Mouse (Mus musculus) cerebellum, adult 11 months (tissue): ENCODE measurements at regions not wholly inside any gene's neighbourhood (a gene's known extent, or its start where the extent isn't known, plus 50 kb on each side); places are given as distances from the start of the nearest gene placed in this dataset.

Source experiments
- DNase-seq: peaks from one replicate; pipeline ENCODE4 v3.0.0; 2022

GRCm38 (mm10) chr13:71874986-71875385 is 88.5 kb downstream of the Irx1 start:
- no peak for DNase-seq

- no peak for DNase-seq
Measured at GRCm38 (mm10) chr13:71868763-71869162, 94.8 kb downstream of the Irx1 start.

DNA sequence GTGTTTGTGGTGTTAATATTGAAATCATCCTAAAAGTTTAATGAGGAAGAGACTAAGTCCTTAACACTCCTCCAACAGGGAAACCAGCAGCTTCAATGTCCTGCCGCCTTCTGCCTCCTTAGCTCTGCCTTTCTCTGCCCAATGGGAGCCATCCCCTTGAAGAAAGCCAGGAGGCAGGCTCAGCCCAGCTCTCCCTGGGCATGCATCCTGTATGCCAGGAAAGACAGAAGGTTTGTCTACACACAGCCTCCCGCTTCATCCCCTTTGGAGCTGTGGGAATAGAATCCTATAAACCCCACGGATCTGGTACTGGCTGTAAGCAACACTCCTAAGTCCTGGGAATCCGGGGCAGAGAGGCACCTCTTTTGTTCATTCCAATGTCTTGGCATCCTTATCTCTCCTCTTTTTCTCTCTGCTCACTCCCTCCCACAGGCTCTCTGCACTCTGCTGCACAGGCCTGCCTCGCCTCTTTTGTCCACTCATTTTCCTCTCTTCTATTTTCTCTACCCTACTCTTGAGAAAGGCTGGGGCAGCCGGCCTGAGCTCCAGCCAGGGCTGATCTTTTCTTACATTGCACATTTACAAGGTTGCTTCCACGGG is 110.0 kb downstream of the Irx1 start:
- no peak for DNase-seq

- DNase-seq = peak; percentile 9
Measured at GRCm38 (mm10) chr13:71804032-71804958, 159.2 kb downstream of the Irx1 start.

GRCm38 (mm10) chr13:71798288-71798687 is 165.2 kb downstream of the Irx1 start:
- no peak for DNase-seq

- no peak for DNase-seq
Measured at GRCm38 (mm10) chr13:71784740-71785139, 178.8 kb downstream of the Irx1 start.

GRCm38 (mm10) chr13:71747003-71747965 is 216.2 kb downstream of the Irx1 start:
- DNase-seq = no peak

DNA sequence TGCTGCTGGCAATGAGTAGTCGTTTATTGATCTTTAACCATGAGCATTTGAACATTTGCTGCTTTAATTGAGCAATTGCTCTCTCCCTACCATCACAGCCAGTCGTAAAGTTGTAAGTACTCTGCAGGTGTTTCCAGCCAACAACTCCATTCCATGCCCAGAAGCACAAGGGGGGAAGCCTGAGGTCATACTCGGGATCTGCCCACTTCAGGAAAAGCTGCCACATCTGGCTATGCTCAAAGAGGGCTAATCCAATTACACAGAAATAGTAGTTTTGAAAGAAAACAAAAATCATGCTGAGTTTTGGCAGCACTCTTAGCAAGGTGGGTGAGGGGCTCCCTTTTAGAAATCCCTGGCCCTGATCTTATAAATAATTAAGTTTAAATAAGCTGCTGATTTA is 217.0 kb downstream of the Irx1 start:
- no peak for DNase-seq

DNA sequence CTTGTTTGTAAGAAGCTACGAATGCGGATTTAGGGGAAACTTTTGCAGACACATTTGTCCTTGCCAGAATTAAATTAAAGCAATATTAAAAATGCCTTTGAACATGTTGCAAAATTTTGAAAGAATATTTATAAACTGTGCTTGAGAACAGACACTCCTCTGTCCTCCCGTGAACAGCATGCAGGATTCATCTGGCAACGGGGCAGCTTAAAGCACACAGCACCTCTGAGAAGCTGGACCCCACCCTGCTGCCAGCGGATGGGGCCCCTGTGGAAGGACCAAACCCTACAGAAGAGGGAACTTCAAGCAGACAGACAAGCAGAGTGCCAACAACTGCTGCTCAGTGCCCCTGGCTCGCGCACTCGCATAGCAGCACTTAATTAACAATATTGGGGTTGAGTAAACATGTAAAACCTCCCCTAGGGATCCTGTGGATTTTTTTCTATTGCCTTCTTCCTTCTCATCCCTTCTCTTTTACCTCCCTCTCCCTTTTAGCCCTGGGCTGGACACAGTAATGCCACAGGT is 226.6 kb downstream of the Irx1 start:
- no peak for DNase-seq

- DNase-seq = no peak
Measured at GRCm38 (mm10) chr13:71734261-71734660, 229.3 kb downstream of the Irx1 start.

DNA sequence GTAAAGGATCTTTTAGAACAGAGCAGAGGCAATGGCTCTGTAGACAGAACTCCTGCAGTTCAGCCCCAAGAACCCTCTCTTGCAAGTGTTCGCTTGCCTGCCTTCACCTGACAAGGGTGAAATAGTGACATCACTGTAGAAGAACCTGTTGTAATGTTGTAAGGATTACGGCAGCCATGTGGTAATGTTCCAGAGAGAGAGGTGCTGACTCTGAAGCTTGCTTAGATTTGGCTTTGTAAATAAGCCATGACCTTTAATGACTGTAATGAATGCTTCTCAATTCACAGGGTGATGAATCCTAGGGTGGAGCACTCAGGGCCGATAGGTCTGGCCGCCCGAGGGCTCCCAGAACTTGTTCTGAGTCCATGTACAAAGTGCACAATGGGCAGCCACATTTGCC is 230.2 kb downstream of the Irx1 start:
- DNase-seq = no peak

GRCm38 (mm10) chr13:71732903-71733302 is 230.6 kb downstream of the Irx1 start:
- DNase-seq = no peak

DNA sequence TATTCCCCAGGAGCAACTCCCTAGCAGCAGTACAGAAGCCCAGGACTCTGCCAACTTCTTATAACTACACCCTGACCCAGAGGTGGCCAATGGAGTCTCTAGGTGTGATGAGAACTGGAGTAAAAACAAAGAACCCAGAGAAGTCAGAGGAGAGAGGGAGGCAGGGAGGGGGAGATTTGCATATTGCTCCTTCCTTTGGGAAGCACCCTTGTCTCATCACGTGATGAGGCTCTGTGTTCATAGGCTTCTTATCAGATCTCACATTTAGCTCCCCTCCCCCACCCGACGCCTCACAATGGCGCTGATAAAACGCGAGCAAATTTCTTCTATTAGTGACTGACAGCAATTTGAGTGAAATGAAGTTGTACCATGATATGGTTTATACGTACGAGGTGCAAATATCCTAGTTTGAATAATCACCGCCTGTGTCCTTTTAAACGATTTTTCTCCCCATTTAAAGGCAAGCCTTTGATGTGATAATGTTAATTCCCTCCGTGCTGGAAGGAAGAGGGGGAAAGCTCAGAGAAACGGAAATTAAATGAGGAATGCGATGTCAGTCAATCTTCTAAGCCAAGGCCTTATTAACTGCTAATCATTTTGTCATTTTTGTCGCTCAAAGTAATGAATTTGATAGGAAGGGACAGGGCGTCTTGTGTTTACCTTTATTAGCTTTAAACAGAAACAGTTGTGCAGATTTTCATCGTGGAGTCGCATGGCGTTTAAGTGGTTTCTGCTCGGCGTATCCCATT is 273.3 kb downstream of the Irx1 start:
- DNase-seq = no peak

- DNase-seq = no peak
Measured at GRCm38 (mm10) chr13:71689187-71689586, 274.3 kb downstream of the Irx1 start.

GRCm38 (mm10) chr13:71676081-71676624 is 287.4 kb downstream of the Irx1 start:
- no peak for DNase-seq

GRCm38 (mm10) chr13:71669956-71670739 is 293.4 kb downstream of the Irx1 start:
- DNase-seq = no peak

GRCm38 (mm10) chr13:71668256-71668655 is 295.3 kb downstream of the Irx1 start:
- no peak for DNase-seq

DNA sequence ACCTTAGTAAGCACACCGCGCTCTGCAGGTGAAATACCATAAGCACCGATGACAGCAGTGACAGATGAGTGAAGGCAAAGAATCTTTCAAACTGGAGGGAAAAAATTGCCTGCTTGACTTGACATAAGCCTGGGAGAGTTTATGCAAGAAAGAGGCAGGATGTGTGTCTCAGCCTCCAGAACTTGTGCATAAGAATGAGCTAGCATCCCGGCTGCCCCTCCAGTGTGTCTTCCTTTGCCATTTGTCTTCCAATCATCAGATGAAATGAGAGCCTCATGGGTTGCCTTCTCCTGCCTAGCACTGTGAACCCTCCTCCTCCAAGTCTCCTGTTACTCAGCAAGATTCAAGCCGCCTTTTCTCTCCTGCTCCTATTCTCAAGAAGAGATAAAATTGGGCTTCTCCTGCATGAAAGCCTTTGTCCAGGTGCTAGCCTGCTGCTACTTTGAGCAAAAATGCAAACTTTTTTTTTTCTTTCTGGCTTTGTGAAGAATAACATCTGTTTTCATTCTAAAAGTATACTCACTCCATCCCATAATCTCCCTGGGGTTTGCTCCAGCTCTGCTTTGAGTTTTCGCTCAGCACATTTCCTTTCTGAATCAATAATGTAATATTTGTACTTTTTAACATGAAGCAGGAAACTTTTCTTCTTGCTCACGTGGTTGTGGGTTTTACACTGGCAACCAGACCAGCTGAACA is 298.2 kb downstream of the Irx1 start:
- DNase-seq = no peak

- DNase-seq = no peak
Measured at GRCm38 (mm10) chr13:71657898-71658297, 305.6 kb downstream of the Irx1 start.

GRCm38 (mm10) chr13:71653939-71654467 is 309.5 kb downstream of the Irx1 start:
- no peak for DNase-seq
